Mouse (Mus musculus) ES-E14 (cell line): ENCODE measurements around the gene Tnrc18.

ENCODE experiments used
- CHD2 ChIP-seq: IDR thresholded peaks from 2 replicates; pipeline ENCODE4 v1.6.1; 2014; ENCODE audit warnings: mild to moderate bottlenecking, low read depth, low read length, inconsistent platforms
- ZC3H11A ChIP-seq: IDR thresholded peaks from 2 replicates; pipeline ENCODE4 v1.6.1; 2012; ENCODE audit warnings: low read depth, mild to moderate bottlenecking, inconsistent platforms, low read length, borderline replicate concordance

GRCm38 (mm10) chr5:142759786-142760185 is 57.7 kb downstream of the Tnrc18 start:
- TF ChIP-seq ZC3H11A (no peak), CHD2 (no peak)
